Mouse (Mus musculus) liver, embryonic 13.5 days (tissue): Measurements from ENCODE around the gene Map1b. TPM values are rescaled to one million over a fixed set of nuclear protein-coding genes. Genes with fewer than 3 reads are reported as not detected.
A peak's percentile ranks its signal among the peaks of the same experiment; 100 is the strongest.

ENCODE experiments used
- ATAC-seq: fragments of 200-750 bp; cut with Nextera tagmentation; 2 replicates; pipeline ENCODE4 v1.8.0; 2017; ENCODE audit warnings: low read depth, mild to moderate bottlenecking, moderate number of reproducible peaks, moderate library complexity
- DNase-seq: peaks from one replicate; pipeline ENCODE4 v3.0.0; 2022
- H3K27ac ChIP-seq: fragments of 300-500 bp; sonication (generic); 2 replicates; pipeline ENCODE4 v1.5.1; 2015; ENCODE audit warnings: moderate library complexity, mild to moderate bottlenecking, inconsistent platforms
- H3K27me3 ChIP-seq: fragments of 300-500 bp; sonication (generic); 2 replicates; pipeline ENCODE4 v1.6.1; 2015; ENCODE audit warnings: mild to moderate bottlenecking, inconsistent platforms
- H3K36me3 ChIP-seq: fragments of 300-500 bp; sonication (generic); 2 replicates; pipeline ENCODE4 v1.6.1; 2015; ENCODE audit warnings: mild to moderate bottlenecking, inconsistent platforms
- H3K4me1 ChIP-seq: fragments of 300-500 bp; sonication (generic); replicated peaks from 2 replicates; pipeline ENCODE4 v1.6.1; 2015; ENCODE audit warnings: inconsistent platforms
- H3K4me2 ChIP-seq: fragments of 300-500 bp; sonication (generic); 2 replicates; pipeline ENCODE4 v1.6.1; 2015; ENCODE audit warnings: inconsistent platforms, mild to moderate bottlenecking, moderate library complexity
- H3K4me3 ChIP-seq: fragments of 300-500 bp; sonication (generic); replicated peaks from 2 replicates; pipeline ENCODE4 v1.5.1; 2015; ENCODE audit warnings: mild to moderate bottlenecking, inconsistent platforms
- H3K9ac ChIP-seq: fragments of 300-500 bp; sonication (generic); 2 replicates; pipeline ENCODE4 v1.6.1; 2015; ENCODE audit warnings: mild to moderate bottlenecking, inconsistent platforms
- H3K9me3 ChIP-seq: fragments of 300-500 bp; sonication (generic); replicated peaks from 2 replicates; pipeline ENCODE4 v1.6.1; 2016; ENCODE audit warnings: inconsistent platforms
- WGBS: fragments of 180-500 bp; shearing (Covaris S2); methylation state at CpG from one replicate; pipeline ENCODE4 v1.1.7; 2015; ENCODE audit not compliant: insufficient replicate concordance; 5-methylcytosine and 5-hydroxymethylcytosine counted together
- polyA plus RNA-seq: library from polyadenylated mRNA; unstranded; fragments of >200 nt; fragmentation: Nextera tagmentation; extraction: Ambion mirVana; gene quantifications from 2 replicates; pipeline ENCODE4 v1.2.1, GENCODE M21; 2015

The Map1b gene
- polyA plus RNA-seq: 5.3 and 5.4 TPM in 2 replicates

- Histone ChIP-seq H3K4me3 (peak within 1 kb of the TSS; percentile 54), H3K27me3 (peaks cover 63% of the 10 kb centered on the region), H3K9ac (peak within 1 kb of the TSS; percentile 33; the same call in 1 of the 2 replicates), H3K27ac (no peak within 1 kb of the TSS), H3K4me2 (peak within 1 kb of the TSS; percentile 68), H3K9me3 (no peaks in the 10 kb centered on the region), H3K36me3 (no peaks in the 10 kb centered on the region), H3K4me1 (peaks cover 16% of the 10 kb centered on the region)
- DNase-seq (no peak), ATAC-seq (no peak)
- 1% methylated on average over 27 of the region's 32 CpGs for WGBS
Observed at GRCm38 (mm10) chr13:99516448-99516881, at the start of gene Map1b. Gene Map1b, minus strand, starts transcription at chr13:99516540.

DNA sequence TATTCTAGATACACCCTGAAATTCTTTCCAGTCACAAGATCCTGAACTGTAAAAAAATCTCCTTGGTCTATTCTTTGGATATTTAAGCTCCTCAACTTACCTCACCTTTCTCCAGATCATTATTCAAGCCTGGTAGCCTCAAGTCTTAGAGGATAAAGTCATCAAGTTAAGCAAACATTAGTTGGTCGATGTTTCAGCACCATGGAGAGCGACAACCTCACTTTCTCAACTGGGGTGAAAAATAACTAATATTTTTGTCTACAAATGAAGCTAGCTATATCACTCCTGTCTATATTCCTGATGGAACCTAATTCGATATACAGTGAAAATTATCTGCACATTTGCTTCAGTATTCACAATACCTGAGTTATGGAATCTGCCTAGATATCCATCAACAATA, 48.0 kb upstream of the Map1b start:
- ATAC-seq (no peak), DNase-seq (no peak)
- no peak overlapping the region for H3K27ac ChIP-seq
- H3K4me2 ChIP-seq: no peak overlapping the region
- no peak overlapping the region for H3K9ac ChIP-seq
- no peaks in the 10 kb centered on the region for H3K9me3 ChIP-seq
- no peak overlapping the region for H3K4me3 ChIP-seq
- H3K27me3 ChIP-seq: no peaks in the 10 kb centered on the region
- 15% methylated on average over 3 of the region's 3 CpGs for WGBS
- no peaks in the 10 kb centered on the region for H3K36me3 ChIP-seq
- no peaks in the 10 kb centered on the region for H3K4me1 ChIP-seq

- H3K4me1 ChIP-seq: no peaks in the 10 kb centered on the region
- 39% methylated on average over 3 of the region's 3 CpGs for WGBS
- ATAC-seq (no peak), DNase-seq (no peak)
- H3K27me3 ChIP-seq: no peaks in the 10 kb centered on the region
- H3K9ac ChIP-seq: no peak overlapping the region
- H3K4me2 ChIP-seq: no peak overlapping the region
- H3K27ac ChIP-seq: no peak overlapping the region
- no peak overlapping the region for H3K4me3 ChIP-seq
- H3K9me3 ChIP-seq: no peaks in the 10 kb centered on the region
- H3K36me3 ChIP-seq: no peaks in the 10 kb centered on the region
Observed at GRCm38 (mm10) chr13:99563021-99563420, 46.7 kb upstream of the Map1b start.

DNA sequence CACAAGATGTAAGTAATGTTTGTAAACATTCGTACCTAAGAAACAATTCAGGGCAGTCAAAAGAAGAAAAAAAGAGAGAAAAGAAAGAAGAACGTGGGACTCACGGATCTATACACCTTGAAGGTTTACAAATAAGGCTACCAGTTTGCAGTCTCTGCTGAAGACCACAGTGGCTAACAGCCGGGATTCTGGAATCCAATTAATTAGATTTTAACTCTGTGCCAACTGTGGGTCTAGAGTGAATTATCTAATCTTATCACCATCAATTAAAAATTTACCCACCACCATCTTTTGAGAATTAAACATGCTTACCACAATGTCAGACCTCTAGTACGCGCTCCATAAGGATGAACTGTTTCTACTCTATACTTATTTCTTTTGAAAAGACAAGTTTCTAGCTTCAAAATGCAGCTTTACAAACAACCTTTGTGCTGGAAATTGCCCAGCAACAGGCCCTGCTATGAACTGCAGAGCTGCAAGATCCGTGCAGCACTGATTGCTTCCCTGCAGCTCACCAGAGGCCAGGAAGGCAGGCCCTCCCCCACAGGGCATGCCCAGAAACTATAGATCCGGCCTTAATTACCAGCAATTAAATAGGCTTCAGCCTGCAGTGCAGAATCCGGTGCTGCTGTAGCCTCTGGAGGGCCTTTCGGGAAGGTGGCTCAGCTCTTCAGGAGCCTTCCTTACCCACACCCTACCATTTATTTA, 45.7 kb upstream of the Map1b start:
- Histone ChIP-seq H3K27me3 (no peaks in the 10 kb centered on the region), H3K36me3 (no peaks in the 10 kb centered on the region), H3K4me3 (no peak overlapping the region), H3K27ac (no peak overlapping the region), H3K9ac (no peak overlapping the region), H3K4me2 (no peak overlapping the region), H3K4me1 (no peaks in the 10 kb centered on the region), H3K9me3 (no peaks in the 10 kb centered on the region)
- DNase-seq: no peak
- 44% methylated on average over 10 of the region's 10 CpGs for WGBS
- no peak for ATAC-seq

DNA sequence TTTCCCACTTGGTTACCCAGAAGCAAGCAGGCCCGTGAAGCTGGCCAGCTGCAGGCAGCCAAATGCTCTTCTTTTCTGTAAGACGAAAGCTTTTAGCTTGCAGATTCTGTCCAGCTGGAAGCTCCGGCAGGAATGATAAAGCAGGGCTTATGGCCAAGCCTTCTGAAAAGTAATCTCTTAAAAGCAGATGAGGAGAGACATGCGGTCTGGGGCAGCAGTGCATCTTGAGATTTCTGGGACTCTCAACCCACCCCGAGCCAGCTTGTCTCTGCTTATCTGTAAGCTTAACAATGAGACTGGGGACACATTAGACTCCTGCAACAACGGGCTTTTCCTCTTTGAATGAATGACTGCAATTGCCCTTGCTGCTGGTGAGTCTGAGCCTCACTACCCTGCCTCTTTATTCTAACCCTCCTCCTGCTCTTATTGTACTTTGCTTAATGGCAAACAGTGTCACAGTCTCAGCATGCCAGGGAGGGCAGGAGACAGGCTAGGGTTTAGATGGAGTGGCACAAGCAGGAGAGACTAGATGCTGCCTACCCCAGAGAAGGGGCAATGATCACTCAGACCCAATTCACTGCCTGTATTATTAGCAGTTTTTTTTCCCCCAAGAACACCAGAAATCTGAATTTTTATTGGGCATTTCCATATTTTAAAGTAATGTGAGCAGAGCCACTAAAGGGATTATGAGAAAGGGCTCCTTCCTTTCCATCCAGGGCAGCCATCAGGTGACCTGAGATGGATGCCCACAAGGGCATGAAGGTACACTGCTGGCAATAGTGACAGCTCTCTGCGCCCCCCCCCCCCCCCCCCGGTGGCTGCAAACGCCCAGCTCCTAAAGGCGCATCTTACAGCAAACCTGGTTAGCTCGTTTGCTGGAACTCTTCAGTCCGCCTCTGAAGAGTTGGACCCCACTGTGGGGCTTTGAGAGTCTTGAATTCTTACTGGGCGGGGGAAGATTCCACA, 44.6 kb upstream of the Map1b start:
- no peak overlapping the region for H3K9ac ChIP-seq
- no peaks in the 10 kb centered on the region for H3K36me3 ChIP-seq
- no peak for DNase-seq
- H3K4me1 ChIP-seq: no peaks in the 10 kb centered on the region
- no peak for ATAC-seq
- no peak overlapping the region for H3K4me2 ChIP-seq
- 44% methylated on average over 13 of the region's 13 CpGs for WGBS
- no peak overlapping the region for H3K4me3 ChIP-seq
- no peaks in the 10 kb centered on the region for H3K9me3 ChIP-seq
- H3K27me3 ChIP-seq: no peaks in the 10 kb centered on the region
- H3K27ac ChIP-seq: no peak overlapping the region

- Histone ChIP-seq H3K4me2 (no peak overlapping the region), H3K4me1 (no peaks in the 10 kb centered on the region), H3K27me3 (no peaks in the 10 kb centered on the region), H3K4me3 (no peak overlapping the region), H3K27ac (no peak overlapping the region), H3K9me3 (no peaks in the 10 kb centered on the region), H3K36me3 (no peaks in the 10 kb centered on the region), H3K9ac (no peak overlapping the region)
- ATAC-seq: no peak
- no peak for DNase-seq
- WGBS: 47% methylated on average over 12 of the region's 12 CpGs
Observed at GRCm38 (mm10) chr13:99558216-99558906, 42.0 kb upstream of the Map1b start.

GRCm38 (mm10) chr13:99557813-99558212, 41.5 kb upstream of the Map1b start:
- 51% methylated on average over 15 of the region's 15 CpGs for WGBS
- no peak overlapping the region for H3K4me3 ChIP-seq
- no peak for ATAC-seq

GRCm38 (mm10) chr13:99557331-99557730, 41.0 kb upstream of the Map1b start:
- no peaks in the 10 kb centered on the region for H3K36me3 ChIP-seq
- H3K9ac ChIP-seq: no peak overlapping the region
- no peaks in the 10 kb centered on the region for H3K9me3 ChIP-seq
- ATAC-seq (no peak), DNase-seq (no peak)
- WGBS: 67% methylated on average over 5 of the region's 5 CpGs
- no peaks in the 10 kb centered on the region for H3K4me1 ChIP-seq
- no peak overlapping the region for H3K27ac ChIP-seq
- H3K4me2 ChIP-seq: no peak overlapping the region
- no peaks in the 10 kb centered on the region for H3K27me3 ChIP-seq
- H3K4me3 ChIP-seq: no peak overlapping the region

More at GRCm38 (mm10) chr13:99557813-99558212, 41.5 kb upstream of the Map1b start:
- no peaks in the 10 kb centered on the region for H3K27me3 ChIP-seq
- H3K9ac ChIP-seq: no peak overlapping the region
- no peak overlapping the region for H3K27ac ChIP-seq
- H3K9me3 ChIP-seq: no peaks in the 10 kb centered on the region
- no peaks in the 10 kb centered on the region for H3K4me1 ChIP-seq
- no peaks in the 10 kb centered on the region for H3K36me3 ChIP-seq
- no peak overlapping the region for H3K4me2 ChIP-seq
- DNase-seq: no peak

DNA sequence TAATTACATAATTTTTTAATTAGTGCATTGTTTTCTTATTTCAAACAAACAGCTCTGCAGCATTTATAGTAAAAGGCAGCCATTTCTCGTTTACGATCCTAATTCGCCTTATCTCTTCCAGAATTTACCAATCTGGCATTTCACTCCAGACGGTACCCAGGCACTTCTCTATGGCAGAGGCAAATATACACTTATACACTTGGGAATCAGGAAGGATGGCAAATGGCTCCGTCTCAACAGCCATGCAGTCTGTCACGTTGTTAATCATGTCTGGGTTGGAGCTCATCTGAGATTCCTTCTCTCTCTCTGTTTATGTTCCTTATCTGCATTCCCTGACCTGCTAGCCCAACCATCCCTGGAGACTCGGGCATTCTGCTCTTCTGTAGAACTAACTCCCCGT, 38.6 kb upstream of the Map1b start:
- Histone ChIP-seq H3K9me3 (no peaks in the 10 kb centered on the region), H3K4me1 (no peaks in the 10 kb centered on the region), H3K4me2 (no peak overlapping the region), H3K27me3 (no peaks in the 10 kb centered on the region), H3K27ac (no peak overlapping the region), H3K36me3 (no peaks in the 10 kb centered on the region), H3K4me3 (no peak overlapping the region), H3K9ac (no peak overlapping the region)
- WGBS: 41% methylated on average over 8 of the region's 8 CpGs
- ATAC-seq (no peak), DNase-seq (no peak)

DNA sequence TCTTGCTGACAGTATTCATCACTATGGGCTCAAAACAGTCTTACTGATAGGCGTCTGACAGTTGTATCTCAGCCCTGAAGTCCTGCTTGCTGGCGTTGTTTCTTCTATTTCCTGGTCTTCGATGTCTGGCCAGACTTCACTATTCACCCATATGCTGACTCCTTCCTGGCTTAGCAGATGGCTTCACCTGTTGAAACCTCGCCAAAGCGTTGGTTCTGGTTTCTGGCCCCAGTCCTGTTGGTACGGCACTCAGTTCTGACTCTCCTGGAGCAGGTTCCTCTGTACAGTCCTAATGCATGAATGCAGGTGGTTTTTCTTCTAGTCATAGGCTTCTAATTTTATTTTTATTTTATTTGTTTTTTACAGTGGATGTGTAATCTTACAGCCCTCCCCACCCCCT, 38.1 kb upstream of the Map1b start:
- no peaks in the 10 kb centered on the region for H3K4me1 ChIP-seq
- no peak overlapping the region for H3K9ac ChIP-seq
- H3K27me3 ChIP-seq: no peaks in the 10 kb centered on the region
- 55% methylated on average over 6 of the region's 6 CpGs for WGBS
- no peak overlapping the region for H3K4me3 ChIP-seq
- H3K27ac ChIP-seq: no peak overlapping the region
- H3K36me3 ChIP-seq: no peaks in the 10 kb centered on the region
- DNase-seq: no peak
- ATAC-seq: no peak
- no peak overlapping the region for H3K4me2 ChIP-seq
- H3K9me3 ChIP-seq: no peaks in the 10 kb centered on the region

GRCm38 (mm10) chr13:99552381-99552780, 36.0 kb upstream of the Map1b start:
- 74% methylated on average over 4 of the region's 4 CpGs for WGBS
- Histone ChIP-seq H3K4me2 (no peak overlapping the region), H3K27ac (no peak overlapping the region), H3K9ac (no peak overlapping the region), H3K27me3 (no peaks in the 10 kb centered on the region), H3K36me3 (no peaks in the 10 kb centered on the region), H3K9me3 (no peaks in the 10 kb centered on the region), H3K4me1 (no peaks in the 10 kb centered on the region), H3K4me3 (no peak overlapping the region)
- ATAC-seq (no peak), DNase-seq (no peak)
